Mouse (Mus musculus): Measurements from ENCODE around the gene Sept9.

DNA sequence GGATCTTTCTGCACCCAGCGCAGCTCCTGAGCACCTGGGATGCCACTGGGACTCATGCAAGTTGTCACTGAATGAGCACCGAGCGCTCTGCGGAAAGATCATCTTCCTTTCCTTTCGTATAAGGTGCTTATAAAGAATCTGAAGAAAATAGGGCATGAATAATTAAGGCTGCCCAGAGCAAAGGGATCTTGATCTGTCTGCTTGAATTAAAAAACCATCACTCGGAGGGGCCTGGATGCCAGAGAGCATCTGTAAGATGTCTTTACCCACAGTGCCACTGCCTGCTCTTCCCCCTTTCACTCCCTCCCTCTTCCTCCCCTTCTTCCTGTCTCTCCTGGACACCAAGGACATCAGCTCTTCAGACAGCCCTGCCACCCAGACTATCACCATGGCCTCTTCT, 168.5 kb downstream of the Sept9 start:
- TF ChIP-seq CTCF (IDR thresholded peaks at IDR 0.05; ENCODE audit: control insufficient read depth, insufficient read depth, insufficient replicate concordance, low read depth, low read length) (no peak), POLR2A (IDR thresholded peaks at IDR 0.05; ENCODE audit: control insufficient read depth, low read depth, low read length) (no peak)
